Mouse (Mus musculus) heart, postnatal 0 days (tissue): ENCODE measurements at regions not wholly inside any gene's neighbourhood (a gene's known extent, or its start where the extent isn't known, plus 50 kb on each side); places are given as distances from the start of the nearest gene placed in this dataset.

Source experiments
- CTCF ChIP-seq: IDR thresholded peaks from 2 replicates; pipeline ENCODE4 v1.5.1; 2016; ENCODE audit warnings: antibody characterized with exemption, control low read depth, low read depth
- EP300 ChIP-seq: IDR thresholded peaks from 2 replicates; pipeline ENCODE4 v1.6.1; 2016; ENCODE audit warnings: antibody characterized with exemption, low read depth

DNA sequence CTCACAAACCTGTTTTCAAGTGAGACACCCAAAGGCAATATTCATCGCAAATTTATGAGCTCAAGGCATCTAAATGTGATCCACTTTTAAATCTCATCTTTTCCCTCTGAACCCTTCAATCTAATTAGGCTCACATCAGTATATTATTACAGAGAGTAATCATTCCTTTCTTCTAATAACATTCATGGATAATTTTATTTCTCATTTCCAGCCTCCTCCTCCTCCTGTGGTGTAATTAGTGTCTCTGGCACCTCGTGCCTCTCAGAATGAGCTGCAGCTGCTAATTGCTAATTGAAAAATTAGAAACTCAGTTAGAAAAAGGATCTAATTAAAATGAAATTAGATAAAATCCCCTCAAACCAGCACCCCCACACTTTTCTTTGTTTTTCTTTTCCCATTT, 420.5 kb upstream of the Camk1g start:
- no peak for TF ChIP-seq EP300
- no peak for TF ChIP-seq CTCF
